Mouse (Mus musculus) thymus, postnatal 25 days (tissue): ENCODE data around the gene Fbxl5.

ENCODE experiments used
- DNase-seq: peaks from one replicate; pipeline ENCODE4 v3.0.0; 2022

The Fbxl5 gene

GRCm38 (mm10) chr5:43781423-43781976 is 39.9 kb downstream of the Fbxl5 start:
- peak; percentile 43 for DNase-seq

DNA sequence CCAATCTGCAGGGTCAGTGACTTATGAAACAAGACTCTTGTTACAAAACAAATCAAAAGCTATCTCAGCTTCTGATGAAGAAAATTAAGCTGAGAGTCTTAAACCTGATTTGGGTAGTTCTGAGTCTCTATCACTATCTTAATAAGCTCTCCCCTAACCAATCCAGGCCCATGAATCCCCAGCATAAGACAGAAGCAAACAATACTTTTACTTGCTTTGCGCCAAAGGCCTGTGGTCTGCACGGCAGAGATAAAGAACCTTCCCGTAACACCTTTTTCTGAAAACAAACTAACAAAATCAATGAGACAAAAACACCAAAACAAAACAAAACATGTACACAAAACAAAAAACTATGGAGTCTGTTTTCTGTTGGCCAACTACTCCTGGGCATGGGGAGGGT is 42.9 kb downstream of the Fbxl5 start:
- no peak for DNase-seq

GRCm38 (mm10) chr5:43776993-43777392 is 44.4 kb downstream of the Fbxl5 start:
- no peak for DNase-seq

- DNase-seq: no peak
Observed at GRCm38 (mm10) chr5:43776407-43776806, 45.0 kb downstream of the Fbxl5 start.

GRCm38 (mm10) chr5:43771555-43771954 is 49.9 kb downstream of the Fbxl5 start:
- DNase-seq: peak; percentile 23

GRCm38 (mm10) chr5:43770618-43771354 is 50.7 kb downstream of the Fbxl5 start:
- DNase-seq: no peak

DNA sequence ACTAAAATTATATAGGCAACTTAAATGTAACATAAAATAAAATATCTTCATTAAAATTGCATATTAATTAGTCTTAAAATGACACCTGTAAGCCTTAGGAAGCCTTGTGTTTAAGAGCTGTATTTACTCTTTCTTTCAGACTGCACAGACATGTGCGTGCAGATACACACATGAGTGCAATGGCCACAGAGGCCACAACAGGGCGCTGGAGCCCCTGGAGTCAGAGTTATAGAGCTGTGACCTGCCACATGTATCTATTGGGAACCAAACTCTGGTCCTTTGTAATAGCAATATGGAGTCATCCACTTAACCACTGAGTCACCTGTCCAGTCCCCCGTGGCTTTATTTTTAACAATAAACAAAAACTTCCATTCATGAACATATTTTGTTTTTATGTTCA is 72.3 kb downstream of the Fbxl5 start:
- no peak for DNase-seq

GRCm38 (mm10) chr5:43748039-43748438 is 73.4 kb downstream of the Fbxl5 start:
- no peak for DNase-seq

GRCm38 (mm10) chr5:43745156-43745555 is 76.3 kb downstream of the Fbxl5 start:
- no peak for DNase-seq

DNA sequence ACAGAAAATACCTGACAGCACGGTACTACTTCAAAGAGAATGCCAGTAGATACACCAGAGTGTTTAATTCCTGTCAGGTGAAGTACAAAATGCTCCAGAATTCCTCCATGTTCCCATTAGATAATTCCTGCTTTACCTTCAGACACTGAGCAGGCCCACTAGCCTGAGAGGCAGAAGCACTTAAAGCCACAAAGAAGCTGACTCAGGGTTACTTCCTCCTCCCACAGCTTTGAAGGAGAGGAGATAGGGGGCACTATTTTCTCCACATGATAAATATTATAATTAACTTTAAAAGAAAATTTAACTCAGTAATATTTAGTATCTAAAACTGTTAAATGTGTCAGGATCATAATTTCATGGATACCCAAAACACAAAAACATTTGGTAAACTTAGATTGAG is 77.3 kb downstream of the Fbxl5 start:
- DNase-seq: no peak

DNA sequence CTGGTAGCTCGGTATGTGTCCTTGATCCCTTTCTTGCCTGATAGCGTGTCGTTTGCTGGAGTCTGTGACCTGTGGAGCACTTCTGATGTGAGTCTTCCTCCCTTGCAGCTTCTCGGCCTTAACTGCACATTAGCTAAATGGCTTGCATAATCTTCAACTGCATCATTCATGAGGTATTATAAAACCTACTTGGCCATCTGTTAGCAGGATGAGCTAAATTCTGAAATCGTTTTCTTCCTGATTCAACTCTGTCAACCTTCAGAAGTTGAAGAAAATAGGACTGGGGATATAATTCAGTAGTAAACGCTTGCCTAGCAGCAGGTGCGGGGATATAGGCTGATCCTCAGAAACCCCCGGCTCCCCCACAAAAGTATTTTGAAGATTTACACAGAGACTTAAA is 89.1 kb downstream of the Fbxl5 start:
- no peak for DNase-seq

- DNase-seq: no peak
Observed at GRCm38 (mm10) chr5:43728375-43729165, 92.9 kb downstream of the Fbxl5 start.

GRCm38 (mm10) chr5:43723830-43724229 is 97.6 kb downstream of the Fbxl5 start:
- DNase-seq: no peak

GRCm38 (mm10) chr5:43722452-43722783 is 99.0 kb downstream of the Fbxl5 start:
- DNase-seq: no peak

GRCm38 (mm10) chr5:43721538-43722451 is 99.6 kb downstream of the Fbxl5 start:
- DNase-seq: no peak

GRCm38 (mm10) chr5:43699240-43699639 is 122.2 kb downstream of the Fbxl5 start:
- DNase-seq: no peak

- DNase-seq: no peak
Observed at GRCm38 (mm10) chr5:43697133-43697532, 124.3 kb downstream of the Fbxl5 start.
